26 mouse cellular contexts compared by ENCODE assay signal in the genomic region with DNA sequence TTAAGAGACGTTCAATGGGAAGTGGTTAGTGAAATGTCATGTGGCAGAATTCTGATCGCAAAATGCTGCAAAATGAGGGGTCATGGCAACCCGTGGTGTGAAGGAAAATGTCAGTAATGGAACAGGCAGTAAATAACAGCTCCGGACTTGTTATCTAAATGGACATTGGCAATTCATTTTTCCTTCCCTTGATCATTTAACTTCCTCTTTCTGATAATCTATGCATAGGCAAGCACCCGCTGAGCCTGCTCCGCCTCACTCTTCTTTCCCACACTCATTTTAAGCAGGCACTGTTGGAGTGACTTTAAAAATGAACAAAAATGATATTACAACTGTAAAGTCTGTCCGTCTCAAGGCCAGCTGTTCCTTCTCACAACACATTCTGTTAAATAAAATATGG.
A peak's percentile ranks its signal among the peaks of the same experiment; 100 is the strongest.
DNase-seq lines count a peak whose midpoint lies in the region; ATAC-seq lines count a peak whose summit lies in the region.
"Had no signal": no experiment of that assay in that cellular context is flagged by ENCODE, and none has a peak within 500 bp of the region (broad histone marks: within the 10 kb centered on the region; RNA-seq: fewer than 3 reads in every experiment).

No protein-coding gene starts in this region.

- peaks cover 5% of the 10 kb centered on the region; the same call in 1 of the 2 replicates for H3K4me1 ChIP-seq in megakaryocyte, embryonic 14.5 days
- H3K4me1 ChIP-seq in kidney, embryonic 16.5 days (ENCODE audit: insufficient read depth, low read length), result no peaks in the 10 kb centered on the region
- H3K4me1 ChIP-seq: embryonic facial prominence, embryonic 12.5 days; embryonic facial prominence, embryonic 15.5 days; heart, embryonic 12.5 days; heart, embryonic 15.5 days; hindbrain, embryonic 12.5 days; hindbrain, embryonic 15.5 days had no signal

- H3K9me3 ChIP-seq in megakaryocyte, embryonic 14.5 days, result no peaks in the 10 kb centered on the region
- H3K9me3 ChIP-seq in kidney, embryonic 16.5 days (ENCODE audit: low read length), result no peaks in the 10 kb centered on the region
- H3K9me3 ChIP-seq: embryonic facial prominence, embryonic 12.5 days; embryonic facial prominence, embryonic 15.5 days; heart, embryonic 12.5 days; heart, embryonic 15.5 days; hindbrain, embryonic 12.5 days; hindbrain, embryonic 15.5 days had no signal

- intact Hi-C loops in left cerebral cortex, postnatal 10 days (cut with DNase I), result no loop called here

- H3K27me3 ChIP-seq in megakaryocyte, embryonic 14.5 days (replicated peaks), result no peaks in the 10 kb centered on the region
- no peaks in the 10 kb centered on the region for H3K27me3 ChIP-seq in kidney, embryonic 16.5 days (ENCODE audit: insufficient read depth, low read length)
- H3K27me3 ChIP-seq: embryonic facial prominence, embryonic 12.5 days; embryonic facial prominence, embryonic 15.5 days; heart, embryonic 12.5 days; heart, embryonic 15.5 days; hindbrain, embryonic 12.5 days; hindbrain, embryonic 15.5 days had no signal

- no peak overlapping the region for H3K27ac ChIP-seq in kidney, embryonic 16.5 days (ENCODE audit: low read length)
- H3K27ac ChIP-seq: embryonic facial prominence, embryonic 12.5 days; embryonic facial prominence, embryonic 15.5 days; gastrocnemius, adult 2 months; heart, embryonic 15.5 days; hindbrain, embryonic 12.5 days; hindbrain, embryonic 15.5 days had no signal

- no peak overlapping the region for H3K4me2 ChIP-seq in kidney, embryonic 16.5 days (replicated peaks; ENCODE audit: low read depth, low read length)
- H3K4me2 ChIP-seq: embryonic facial prominence, embryonic 12.5 days; embryonic facial prominence, embryonic 15.5 days; heart, embryonic 12.5 days; heart, embryonic 15.5 days; hindbrain, embryonic 12.5 days; hindbrain, embryonic 15.5 days had no signal

- H3K4me3 ChIP-seq in megakaryocyte, embryonic 14.5 days (replicated peaks), result peak overlapping the region; percentile 53
- H3K4me3 ChIP-seq in kidney, embryonic 16.5 days (ENCODE audit: low read length), result no peak overlapping the region
- H3K4me3 ChIP-seq: embryonic facial prominence, embryonic 12.5 days; embryonic facial prominence, embryonic 15.5 days; gastrocnemius, adult 2 months; heart, embryonic 12.5 days; heart, embryonic 15.5 days; hindbrain, embryonic 12.5 days; hindbrain, embryonic 15.5 days had no signal

- 63% methylated on average over 7 of the region's 7 CpGs for WGBS in kidney, embryonic 16.5 days

- H3K36me3 ChIP-seq in megakaryocyte, embryonic 14.5 days (replicated peaks; ENCODE audit: low read length), result no peaks in the 10 kb centered on the region
- H3K36me3 ChIP-seq in kidney, embryonic 16.5 days (ENCODE audit: insufficient read depth, low read length), result no peaks in the 10 kb centered on the region
- H3K36me3 ChIP-seq: embryonic facial prominence, embryonic 12.5 days; embryonic facial prominence, embryonic 15.5 days; heart, embryonic 12.5 days; heart, embryonic 15.5 days; hindbrain, embryonic 12.5 days; hindbrain, embryonic 15.5 days had no signal

- no peak for ATAC-seq in megakaryocyte, adult 5-6 weeks (ENCODE audit: poor library complexity, severe bottlenecking)
- ATAC-seq in granulocyte monocyte progenitor cell, adult 5-6 weeks (replicated peaks; ENCODE audit: poor library complexity, severe bottlenecking), result peak; percentile 87
- no peak for ATAC-seq in kidney, embryonic 16.5 days (ENCODE audit: low FRiP score, low TSS enrichment)
- ATAC-seq: CD4-positive, CD25-positive, alpha-beta regulatory T cell, adult 4 months; forebrain, embryonic 14.5 days; forebrain, postnatal 0 days; Patski had no signal

- peak; percentile 3 for DNase-seq in brain, adult 2 months (ENCODE audit: low read depth, low spot score)
- DNase-seq in right cerebral cortex, postnatal 25 days, result no peak
- DNase-seq in left cerebral cortex, postnatal 10 days (ENCODE audit: extremely low spot score in 1 of 2, low spot score in 2 of 2), result no peak
- DNase-seq: adrenal gland, postnatal 14 days; cerebellum, adult 18-20 months; cerebellum, adult 9-10 months; cerebellum, postnatal 14 days; forebrain, postnatal 0 days; gastrocnemius, adult 2 months; gastrocnemius, postnatal 14 days; heart, adult 18-20 months; heart, postnatal 10 days; heart, postnatal 4 days had no signal

- H3K9ac ChIP-seq in kidney, embryonic 16.5 days (replicated peaks; ENCODE audit: low read length), result no peak overlapping the region
- H3K9ac ChIP-seq: embryonic facial prominence, embryonic 12.5 days; embryonic facial prominence, embryonic 15.5 days; forebrain, postnatal 0 days; heart, embryonic 12.5 days; heart, embryonic 15.5 days; hindbrain, embryonic 12.5 days; hindbrain, embryonic 15.5 days had no signal
